Mouse (Mus musculus): ENCODE results near the gene Plxnb1. TPM values are rescaled to one million over a fixed set of nuclear protein-coding genes. Genes with fewer than 3 reads are reported as not detected.

Plxnb1 gene
- polyA plus RNA-seq, 1 experiment from 2014 or later = 14.2 TPM

GRCm38 (mm10) chr9:109114276-109114675 lies 19.1 kb downstream of the Plxnb1 start:
- WGBS = 90% methylated on average over 11 of the region's 11 CpGs
- peak; percentile 71 for DNase-seq (ENCODE audit: low spot score)

DNA sequence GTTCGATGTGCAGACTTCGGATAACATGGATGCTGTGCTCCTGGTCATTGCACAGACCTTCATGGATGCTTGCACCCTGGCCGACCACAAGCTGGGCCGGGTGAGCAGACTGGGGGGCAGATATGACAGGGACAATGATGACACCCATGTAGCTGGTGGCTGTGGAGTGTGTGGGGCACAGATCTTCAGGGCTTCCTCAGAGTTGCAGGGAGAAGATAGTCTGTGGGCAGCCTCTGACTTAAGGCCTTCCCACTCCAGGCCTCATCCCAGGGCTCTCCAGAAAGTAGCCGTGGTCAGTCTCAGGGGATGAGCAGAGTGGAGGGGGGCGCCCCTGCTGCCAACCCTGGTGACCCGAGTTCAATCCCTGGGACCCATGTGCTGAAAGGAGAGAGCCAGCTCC lies 19.7 kb downstream of the Plxnb1 start:
- WGBS = 85% methylated on average over 7 of the region's 7 CpGs
- DNase-seq (ENCODE audit: low spot score) = no peak
- Histone ChIP-seq H3K27me3 (ENCODE audit: insufficient read depth, poor library complexity, severe bottlenecking) (no peaks in the 10 kb centered on the region), H3K9me3 (no peaks in the 10 kb centered on the region), H3K4me1 (no peaks in the 10 kb centered on the region), H3K4me3 (no peak overlapping the region), H3K36me3 (peaks cover 96% of the 10 kb centered on the region), H3K27ac (no peak overlapping the region)

More at GRCm38 (mm10) chr9:109114276-109114675, 19.1 kb downstream of the Plxnb1 start:
- H3K4me1 ChIP-seq = no peaks in the 10 kb centered on the region
- no peaks in the 10 kb centered on the region for H3K27me3 ChIP-seq (ENCODE audit: insufficient read depth, poor library complexity, severe bottlenecking)
- H3K27ac ChIP-seq = no peak overlapping the region
- H3K9me3 ChIP-seq = no peaks in the 10 kb centered on the region
- peaks cover 100% of the 10 kb centered on the region for H3K36me3 ChIP-seq
- no peak overlapping the region for H3K4me3 ChIP-seq

DNA sequence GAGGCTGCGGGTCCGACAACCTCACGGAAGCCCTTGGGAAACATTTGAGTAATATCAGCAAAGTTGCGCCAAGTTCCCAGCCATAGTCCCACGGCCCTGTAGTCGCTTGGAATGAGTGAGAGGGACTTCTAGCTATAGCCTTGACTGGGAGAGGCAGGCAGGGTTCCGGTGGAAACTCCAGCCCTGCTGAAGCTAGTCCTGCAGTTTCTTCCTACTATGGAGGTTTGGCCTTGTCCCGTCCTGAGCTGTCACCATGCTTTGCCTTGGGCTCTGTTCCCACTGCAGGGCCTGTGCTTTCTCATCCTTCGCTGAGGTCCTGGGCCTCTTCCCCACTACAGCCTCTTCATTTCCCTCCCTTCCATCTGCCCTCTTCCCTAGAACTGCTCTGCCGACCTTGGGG lies 21.0 kb downstream of the Plxnb1 start:
- 92% methylated on average over 10 of the region's 10 CpGs for WGBS
- H3K36me3 ChIP-seq = peaks cover 84% of the 10 kb centered on the region
- no peak for DNase-seq (ENCODE audit: low spot score)

GRCm38 (mm10) chr9:109118106-109118505 lies 22.9 kb downstream of the Plxnb1 start:
- Histone ChIP-seq H3K36me3 (peaks cover 65% of the 10 kb centered on the region), H3K27ac (no peak overlapping the region), H3K4me1 (peaks cover 4% of the 10 kb centered on the region; the same call in 1 of the 2 replicates), H3K9me3 (no peaks in the 10 kb centered on the region), H3K27me3 (ENCODE audit: insufficient read depth, poor library complexity, severe bottlenecking) (no peaks in the 10 kb centered on the region), H3K4me3 (no peak overlapping the region)
- no peak for DNase-seq (ENCODE audit: low spot score)
- 72% methylated on average over 4 of the region's 4 CpGs for WGBS

More for the DNA sequence above, 21.0 kb downstream of the Plxnb1 start:
- Histone ChIP-seq H3K27me3 (ENCODE audit: insufficient read depth, poor library complexity, severe bottlenecking) (no peaks in the 10 kb centered on the region), H3K9me3 (no peaks in the 10 kb centered on the region), H3K4me3 (no peak overlapping the region), H3K27ac (no peak overlapping the region), H3K4me1 (no peaks in the 10 kb centered on the region)

GRCm38 (mm10) chr9:109119571-109119970 lies 24.4 kb downstream of the Plxnb1 start:
- peaks cover 9% of the 10 kb centered on the region; the same call in 1 of the 2 replicates for H3K4me1 ChIP-seq
- H3K9me3 ChIP-seq = no peaks in the 10 kb centered on the region
- H3K36me3 ChIP-seq = peaks cover 50% of the 10 kb centered on the region
- H3K27me3 ChIP-seq (ENCODE audit: insufficient read depth, poor library complexity, severe bottlenecking) = no peaks in the 10 kb centered on the region
- no peak overlapping the region for H3K27ac ChIP-seq
- 82% methylated on average over 9 of the region's 9 CpGs for WGBS
- DNase-seq (ENCODE audit: low spot score) = no peak
- H3K4me3 ChIP-seq = no peak overlapping the region

GRCm38 (mm10) chr9:109120956-109121355 lies 25.8 kb downstream of the Plxnb1 start:
- no peak overlapping the region for H3K27ac ChIP-seq
- WGBS = 82% methylated on average over 6 of the region's 6 CpGs
- no peaks in the 10 kb centered on the region for H3K27me3 ChIP-seq (ENCODE audit: insufficient read depth, poor library complexity, severe bottlenecking)
- peaks cover 36% of the 10 kb centered on the region for H3K36me3 ChIP-seq
- H3K9me3 ChIP-seq = no peaks in the 10 kb centered on the region
- peaks cover 9% of the 10 kb centered on the region; the same call in 1 of the 2 replicates for H3K4me1 ChIP-seq
- no peak for DNase-seq (ENCODE audit: low spot score)
- no peak overlapping the region for H3K4me3 ChIP-seq

- Histone ChIP-seq H3K27me3 (ENCODE audit: insufficient read depth, poor library complexity, severe bottlenecking) (no peaks in the 10 kb centered on the region), H3K27ac (no peak overlapping the region), H3K9me3 (no peaks in the 10 kb centered on the region), H3K4me3 (no peak overlapping the region), H3K36me3 (peaks cover 20% of the 10 kb centered on the region), H3K4me1 (peaks cover 9% of the 10 kb centered on the region; the same call in 1 of the 2 replicates)
- no peak for DNase-seq (ENCODE audit: low spot score)
- 49% methylated on average over 2 of the region's 2 CpGs for WGBS
Observed at GRCm38 (mm10) chr9:109122553-109123085, 27.4 kb downstream of the Plxnb1 start.

DNA sequence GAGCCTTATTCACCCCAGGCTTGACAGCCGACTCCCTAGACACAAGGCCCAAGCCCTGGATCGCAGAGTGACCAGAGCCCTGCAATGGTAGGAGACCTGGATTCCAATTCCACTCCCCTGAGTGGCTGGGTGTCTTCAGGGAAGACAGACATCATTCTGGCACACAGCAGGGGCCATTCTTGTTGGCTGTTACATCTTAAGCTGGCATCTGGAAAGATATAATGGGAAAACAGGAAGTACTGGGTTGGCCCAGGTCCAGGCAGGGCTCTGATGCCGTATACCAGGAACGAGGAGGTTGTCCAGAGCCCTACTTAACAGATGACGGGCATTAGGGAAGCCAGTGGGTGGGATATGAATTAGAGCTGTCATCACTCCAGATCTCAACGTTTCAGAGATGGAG lies 28.1 kb downstream of the Plxnb1 start:
- peaks cover 9% of the 10 kb centered on the region; the same call in 1 of the 2 replicates for H3K4me1 ChIP-seq
- no peaks in the 10 kb centered on the region for H3K9me3 ChIP-seq
- 49% methylated on average over 6 of the region's 6 CpGs for WGBS
- peaks cover 13% of the 10 kb centered on the region for H3K36me3 ChIP-seq
- DNase-seq (ENCODE audit: low spot score) = no peak
- no peak overlapping the region for H3K4me3 ChIP-seq
- H3K27ac ChIP-seq = no peak overlapping the region
- H3K27me3 ChIP-seq (ENCODE audit: insufficient read depth, poor library complexity, severe bottlenecking) = no peaks in the 10 kb centered on the region

GRCm38 (mm10) chr9:109124164-109124563 lies 29.0 kb downstream of the Plxnb1 start:
- H3K4me3 ChIP-seq = no peak overlapping the region
- no peaks in the 10 kb centered on the region for H3K9me3 ChIP-seq
- peaks cover 4% of the 10 kb centered on the region for H3K36me3 ChIP-seq
- peaks cover 9% of the 10 kb centered on the region; the same call in 1 of the 2 replicates for H3K4me1 ChIP-seq
- WGBS = 84% methylated on average over 3 of the region's 3 CpGs
- no peak overlapping the region for H3K27ac ChIP-seq
- H3K27me3 ChIP-seq (ENCODE audit: insufficient read depth, poor library complexity, severe bottlenecking) = no peaks in the 10 kb centered on the region
- DNase-seq (ENCODE audit: low spot score) = no peak

DNA sequence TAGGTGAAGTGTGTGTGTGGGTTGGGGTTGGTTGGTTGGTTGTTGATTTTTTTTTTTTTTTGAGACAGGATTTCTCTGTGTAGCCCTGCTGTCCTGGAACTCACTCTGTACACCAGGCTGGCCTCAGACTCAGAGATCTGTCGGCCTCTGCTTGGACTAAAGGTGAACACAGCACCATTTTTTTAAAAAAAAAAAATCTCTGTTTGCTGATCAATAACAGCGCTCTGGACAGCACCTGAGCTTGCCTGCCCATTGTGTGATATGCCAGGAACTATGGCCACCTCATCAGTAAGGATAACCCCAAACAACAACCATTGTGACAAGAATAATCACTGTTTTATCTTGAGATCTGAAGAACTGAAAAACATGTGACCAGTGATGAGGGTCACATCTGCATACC lies 29.9 kb downstream of the Plxnb1 start:
- peaks cover 9% of the 10 kb centered on the region; the same call in 1 of the 2 replicates for H3K4me1 ChIP-seq
- no peaks in the 10 kb centered on the region for H3K27me3 ChIP-seq (ENCODE audit: insufficient read depth, poor library complexity, severe bottlenecking)
- H3K36me3 ChIP-seq = no peaks in the 10 kb centered on the region
- WGBS = 79% methylated on average over 2 of the region's 2 CpGs
- no peak overlapping the region for H3K27ac ChIP-seq
- DNase-seq (ENCODE audit: low spot score) = no peak
- H3K9me3 ChIP-seq = no peaks in the 10 kb centered on the region
- H3K4me3 ChIP-seq = no peak overlapping the region

GRCm38 (mm10) chr9:109125481-109125880 lies 30.3 kb downstream of the Plxnb1 start:
- no peak for DNase-seq (ENCODE audit: low spot score)
- Histone ChIP-seq H3K4me1 (peaks cover 9% of the 10 kb centered on the region; the same call in 1 of the 2 replicates), H3K27me3 (ENCODE audit: insufficient read depth, poor library complexity, severe bottlenecking) (no peaks in the 10 kb centered on the region), H3K9me3 (no peaks in the 10 kb centered on the region), H3K4me3 (no peak overlapping the region), H3K36me3 (no peaks in the 10 kb centered on the region), H3K27ac (no peak overlapping the region)
- WGBS = 69% methylated on average over 3 of the region's 3 CpGs

GRCm38 (mm10) chr9:109127076-109127475 lies 31.9 kb downstream of the Plxnb1 start:
- no peaks in the 10 kb centered on the region for H3K27me3 ChIP-seq (ENCODE audit: insufficient read depth, poor library complexity, severe bottlenecking)
- H3K4me1 ChIP-seq = peaks cover 9% of the 10 kb centered on the region; the same call in 1 of the 2 replicates
- no peak overlapping the region for H3K27ac ChIP-seq
- no peak overlapping the region for H3K4me3 ChIP-seq
- no peak for DNase-seq (ENCODE audit: low spot score)
- H3K36me3 ChIP-seq = no peaks in the 10 kb centered on the region
- 86% methylated on average over 4 of the region's 4 CpGs for WGBS
- H3K9me3 ChIP-seq = no peaks in the 10 kb centered on the region

DNA sequence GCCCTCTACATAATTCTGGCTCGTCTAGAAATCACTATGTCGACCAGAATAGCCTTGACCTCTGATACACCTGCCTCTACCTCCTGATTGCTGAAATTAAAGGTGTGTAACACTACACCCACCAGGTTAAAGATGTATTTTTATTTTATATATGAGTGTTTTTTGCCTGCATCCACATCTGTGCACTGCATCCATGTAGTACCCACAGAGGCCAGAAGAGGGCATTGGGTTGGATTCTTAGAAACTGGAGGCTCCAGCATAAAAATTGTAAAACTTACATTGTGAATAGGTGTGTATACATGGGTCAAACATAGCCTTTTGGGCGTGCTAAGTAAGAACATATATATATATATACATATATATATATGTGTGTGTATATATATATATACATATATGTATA lies 33.0 kb downstream of the Plxnb1 start:
- 55% methylated on average over 3 of the region's 3 CpGs for WGBS
- peaks cover 4% of the 10 kb centered on the region; the same call in 1 of the 2 replicates for H3K4me1 ChIP-seq
- no peak overlapping the region for H3K27ac ChIP-seq
- DNase-seq (ENCODE audit: low spot score) = no peak
- H3K36me3 ChIP-seq = no peaks in the 10 kb centered on the region
- no peaks in the 10 kb centered on the region for H3K27me3 ChIP-seq (ENCODE audit: insufficient read depth, poor library complexity, severe bottlenecking)
- H3K9me3 ChIP-seq = no peaks in the 10 kb centered on the region
- H3K4me3 ChIP-seq = no peak overlapping the region

- no peak overlapping the region for H3K4me3 ChIP-seq
- H3K4me1 ChIP-seq = no peaks in the 10 kb centered on the region
- no peak for DNase-seq (ENCODE audit: low spot score)
- H3K27me3 ChIP-seq (ENCODE audit: insufficient read depth, poor library complexity, severe bottlenecking) = no peaks in the 10 kb centered on the region
- no peak overlapping the region for H3K27ac ChIP-seq
- no peaks in the 10 kb centered on the region for H3K9me3 ChIP-seq
- WGBS = 89% methylated on average over 5 of the region's 5 CpGs
- no peaks in the 10 kb centered on the region for H3K36me3 ChIP-seq
Observed at GRCm38 (mm10) chr9:109130076-109130475, 34.9 kb downstream of the Plxnb1 start.

All from heart, embryonic 10.5 days (tissue).